Mouse (Mus musculus) hindbrain, postnatal 0 days (tissue): ENCODE measurements around the gene Clk2. TPM values are rescaled to one million over a fixed set of nuclear protein-coding genes. Genes with fewer than 3 reads are reported as not detected.

Experiments used
- ATAC-seq: fragments of 200-750 bp; cut with Nextera tagmentation; 2 replicates; pipeline ENCODE4 v1.8.0; 2017; ENCODE audit warnings: mild to moderate bottlenecking, moderate TSS enrichment, moderate library complexity
- DNase-seq: peaks from one replicate; pipeline ENCODE4 v3.0.0-alpha.2; 2015; ENCODE audit warnings: low spot score
- H3K27ac ChIP-seq: fragments of 300-500 bp; sonication (generic); 2 replicates; pipeline ENCODE4 v1.5.1; 2014; ENCODE audit warnings: mild to moderate bottlenecking
- H3K27me3 ChIP-seq: fragments of 300-500 bp; sonication (generic); 2 replicates; pipeline ENCODE4 v1.6.1; 2014; ENCODE audit warnings: low read length, mixed read lengths; ENCODE audit not compliant: insufficient read depth
- H3K36me3 ChIP-seq: fragments of 300-500 bp; sonication (generic); 2 replicates; pipeline ENCODE4 v1.6.1; 2014; ENCODE audit warnings: low read length, mixed read lengths; ENCODE audit not compliant: insufficient read depth
- H3K4me1 ChIP-seq: fragments of 300-500 bp; sonication (generic); 2 replicates; pipeline ENCODE4 v1.6.1; 2014; ENCODE audit warnings: antibody characterized with exemption, low read length, mixed read lengths; ENCODE audit not compliant: insufficient read depth
- H3K4me2 ChIP-seq: fragments of 300-500 bp; sonication (generic); 2 replicates; pipeline ENCODE4 v1.6.1; 2014; ENCODE audit warnings: low read depth, mild to moderate bottlenecking, low read length, moderate library complexity, mixed read lengths
- H3K4me3 ChIP-seq: fragments of 300-500 bp; sonication (generic); 2 replicates; pipeline ENCODE4 v1.5.1; 2014; ENCODE audit warnings: low read length
- H3K9ac ChIP-seq: fragments of 300-500 bp; sonication (generic); replicated peaks from 2 replicates; pipeline ENCODE4 v1.6.1; 2014; ENCODE audit warnings: mild to moderate bottlenecking, low read length, moderate library complexity, mixed read lengths
- H3K9me3 ChIP-seq: fragments of 300-500 bp; sonication (generic); 2 replicates; pipeline ENCODE4 v1.6.1; 2016; ENCODE audit warnings: low read length, mixed read lengths
- CTCF ChIP-seq: IDR thresholded peaks from 2 replicates; pipeline ENCODE4 v1.5.1; 2016; ENCODE audit warnings: antibody characterized with exemption, control low read depth, low read depth
- WGBS: fragments of 180-500 bp; shearing (Covaris S2); extraction: QIAGEN DNeasy Blood & Tissue Kit; methylation state at CpG from one replicate; pipeline ENCODE4 v1.1.7; 2014; 5-methylcytosine and 5-hydroxymethylcytosine counted together
- polyA plus RNA-seq: library from polyadenylated mRNA; unstranded; fragments of >200 nt; fragmentation: Nextera tagmentation; extraction: Ambion mirVana; gene quantifications from 2 replicates; pipeline ENCODE4 v1.2.1, GENCODE M21; 2015
- total RNA-seq: library from RNA; depleted of rRNA; stranded (reverse); fragments of >200 nt; gene quantifications from 2 replicates; pipeline ENCODE4 v1.2.3, GENCODE M21; 2014; rRNA removed

Clk2 gene
- total and polyA plus RNA-seq, 2 experiments from 2014 or later = 13.3 to 43.1 TPM

- no peak for ATAC-seq
- H3K4me1 ChIP-seq = peaks cover 7% of the 10 kb centered on the region; the same call in 1 of the 2 replicates
- H3K4me3 ChIP-seq = no peak overlapping the region
- no peak for TF ChIP-seq CTCF
- no peak overlapping the region for H3K27ac ChIP-seq
- H3K4me2 ChIP-seq = no peak overlapping the region
- no peaks in the 10 kb centered on the region for H3K27me3 ChIP-seq
- DNase-seq = no peak
- 83% methylated on average over 1 of the region's 1 CpGs for WGBS
- H3K9me3 ChIP-seq = no peaks in the 10 kb centered on the region
- no peaks in the 10 kb centered on the region for H3K36me3 ChIP-seq
- no peak overlapping the region for H3K9ac ChIP-seq
Observed at GRCm38 (mm10) chr3:89218271-89218670, 53.7 kb downstream of the Clk2 start.

GRCm38 (mm10) chr3:89219546-89219945 lies 55.0 kb downstream of the Clk2 start:
- Histone ChIP-seq H3K9me3 (no peaks in the 10 kb centered on the region), H3K4me3 (no peak overlapping the region), H3K9ac (no peak overlapping the region), H3K36me3 (no peaks in the 10 kb centered on the region), H3K4me1 (peaks cover 7% of the 10 kb centered on the region; the same call in 1 of the 2 replicates), H3K4me2 (no peak overlapping the region), H3K27me3 (no peaks in the 10 kb centered on the region), H3K27ac (no peak overlapping the region)
- ATAC-seq (no peak), DNase-seq (no peak)
- no peak for TF ChIP-seq CTCF
- 38% methylated on average over 8 of the region's 8 CpGs for WGBS

- 52% methylated on average over 5 of the region's 5 CpGs for WGBS
- no peaks in the 10 kb centered on the region for H3K27me3 ChIP-seq
- H3K4me1 ChIP-seq = peaks cover 12% of the 10 kb centered on the region; the same call in 1 of the 2 replicates
- H3K9me3 ChIP-seq = no peaks in the 10 kb centered on the region
- H3K36me3 ChIP-seq = no peaks in the 10 kb centered on the region
- no peak for TF ChIP-seq CTCF
- H3K9ac ChIP-seq = no peak overlapping the region
- H3K4me2 ChIP-seq = no peak overlapping the region
- H3K4me3 ChIP-seq = no peak overlapping the region
- H3K27ac ChIP-seq = no peak overlapping the region
- ATAC-seq (no peak), DNase-seq (no peak)
Observed at GRCm38 (mm10) chr3:89221167-89221566, 56.6 kb downstream of the Clk2 start.

- no peak for TF ChIP-seq CTCF
- Histone ChIP-seq H3K4me3 (peak overlapping the region; percentile 40), H3K9ac (peak overlapping the region; percentile 41), H3K36me3 (no peaks in the 10 kb centered on the region), H3K27me3 (no peaks in the 10 kb centered on the region), H3K4me1 (peaks cover 12% of the 10 kb centered on the region; the same call in 1 of the 2 replicates), H3K4me2 (peak overlapping the region; percentile 68), H3K9me3 (no peaks in the 10 kb centered on the region), H3K27ac (peak overlapping the region; percentile 78)
- no peak for DNase-seq
- ATAC-seq = no peak
- 29% methylated on average over 11 of the region's 11 CpGs for WGBS
Observed at GRCm38 (mm10) chr3:89224796-89225195, 60.2 kb downstream of the Clk2 start.

- Histone ChIP-seq H3K9ac (peak overlapping the region; percentile 41), H3K27me3 (no peaks in the 10 kb centered on the region), H3K4me1 (peaks cover 12% of the 10 kb centered on the region; the same call in 1 of the 2 replicates), H3K4me3 (peak overlapping the region; percentile 40), H3K27ac (peak overlapping the region; percentile 78), H3K9me3 (no peaks in the 10 kb centered on the region), H3K36me3 (no peaks in the 10 kb centered on the region), H3K4me2 (peak overlapping the region; percentile 68)
- no peak for TF ChIP-seq CTCF
- ATAC-seq (no peak), DNase-seq (no peak)
- WGBS = 29% methylated on average over 12 of the region's 12 CpGs
Observed at GRCm38 (mm10) chr3:89225321-89225815, 60.8 kb downstream of the Clk2 start.

- DNase-seq = peak; percentile 81
- H3K4me1 ChIP-seq = peaks cover 12% of the 10 kb centered on the region; the same call in 1 of the 2 replicates
Observed at GRCm38 (mm10) chr3:89225918-89226317, 61.3 kb downstream of the Clk2 start.

GRCm38 (mm10) chr3:89226361-89226760 lies 61.8 kb downstream of the Clk2 start:
- ATAC-seq = no peak

More at GRCm38 (mm10) chr3:89225918-89226317, 61.3 kb downstream of the Clk2 start:
- ATAC-seq = peak; percentile 62
- H3K4me2 ChIP-seq = peak overlapping the region; percentile 68
- H3K36me3 ChIP-seq = no peaks in the 10 kb centered on the region
- peak overlapping the region; percentile 40 for H3K4me3 ChIP-seq
- 25% methylated on average over 4 of the region's 4 CpGs for WGBS
- no peaks in the 10 kb centered on the region for H3K9me3 ChIP-seq
- no peaks in the 10 kb centered on the region for H3K27me3 ChIP-seq
- no peak for TF ChIP-seq CTCF
- H3K9ac ChIP-seq = peak overlapping the region; percentile 41
- peak overlapping the region; percentile 78 for H3K27ac ChIP-seq

More at GRCm38 (mm10) chr3:89226361-89226760, 61.8 kb downstream of the Clk2 start:
- Histone ChIP-seq H3K4me1 (peaks cover 12% of the 10 kb centered on the region; the same call in 1 of the 2 replicates), H3K4me2 (peak overlapping the region; percentile 68), H3K27me3 (no peaks in the 10 kb centered on the region), H3K36me3 (no peaks in the 10 kb centered on the region), H3K9ac (peak overlapping the region; percentile 41), H3K27ac (peak overlapping the region; percentile 78), H3K9me3 (no peaks in the 10 kb centered on the region), H3K4me3 (peak overlapping the region; percentile 40)
- 17% methylated on average over 11 of the region's 11 CpGs for WGBS
- TF ChIP-seq CTCF = no peak
- no peak for DNase-seq

Other genes with a start within 250 kb of the Clk2 start
- 18.3 and 22.1 TPM in 2 replicates for gene Ash1l, start 214.2 kb upstream of the Clk2 start, total RNA-seq
- gene Ash1l, start 214.2 kb upstream of the Clk2 start, polyA plus RNA-seq = 14.4 and 16.1 TPM in 2 replicates
- 53.6 and 69.7 TPM in 2 replicates for gene Dap3, start 213.6 kb upstream of the Clk2 start, total RNA-seq
- gene Dap3, start 213.6 kb upstream of the Clk2 start, polyA plus RNA-seq = 117 and 118 TPM in 2 replicates
- gene Rusc1, start 71.5 kb upstream of the Clk2 start, total RNA-seq = 190 and 197 TPM in 2 replicates
- 86.0 and 95.6 TPM in 2 replicates for gene Rusc1, start 71.5 kb upstream of the Clk2 start, polyA plus RNA-seq
- gene Gm43738, start 63.7 kb upstream of the Clk2 start, total RNA-seq = not detected in 2 replicates
- gene Gm43738, start 63.7 kb upstream of the Clk2 start, polyA plus RNA-seq = not detected in 2 replicates
- gene Fdps, start 62.8 kb upstream of the Clk2 start, total RNA-seq = 340 and 366 TPM in 2 replicates
- gene Fdps, start 62.8 kb upstream of the Clk2 start, polyA plus RNA-seq = 310 and 341 TPM in 2 replicates
- not detected in 2 replicates for gene Pklr, start 28.7 kb upstream of the Clk2 start, total RNA-seq
- 0.10 and 0.21 TPM in 2 replicates for gene Pklr, start 28.7 kb upstream of the Clk2 start, polyA plus RNA-seq
- 83.8 and 85.7 TPM in 2 replicates for gene Hcn3, start 4.6 kb upstream of the Clk2 start, total RNA-seq
- gene Hcn3, start 4.6 kb upstream of the Clk2 start, polyA plus RNA-seq = 33.5 and 38.1 TPM in 2 replicates
- gene Scamp3, start 12.7 kb downstream of the Clk2 start, total RNA-seq = 60.4 and 77.5 TPM in 2 replicates
- gene Scamp3, start 12.7 kb downstream of the Clk2 start, polyA plus RNA-seq = 139 and 143 TPM in 2 replicates
- gene Fam189b, start 18.3 kb downstream of the Clk2 start, total RNA-seq = 15.2 and 19.7 TPM in 2 replicates
- 29.1 and 29.2 TPM in 2 replicates for gene Fam189b, start 18.3 kb downstream of the Clk2 start, polyA plus RNA-seq
- 62.5 and 77.4 TPM in 2 replicates for gene Gba, start 38.1 kb downstream of the Clk2 start, total RNA-seq
- 45.8 and 46.8 TPM in 2 replicates for gene Gba, start 38.1 kb downstream of the Clk2 start, polyA plus RNA-seq
- 29.4 and 37.9 TPM in 2 replicates for gene Thbs3, start 50.4 kb downstream of the Clk2 start, total RNA-seq
- gene Thbs3, start 50.4 kb downstream of the Clk2 start, polyA plus RNA-seq = 36.8 and 37.2 TPM in 2 replicates
- 103 and 130 TPM in 2 replicates for gene Mtx1, start 62.3 kb downstream of the Clk2 start, total RNA-seq
- 186 TPM in 2 replicates for gene Mtx1, start 62.3 kb downstream of the Clk2 start, polyA plus RNA-seq
- gene Muc1, start 64.3 kb downstream of the Clk2 start, total RNA-seq = 1.9 TPM in 2 replicates
- gene Muc1, start 64.3 kb downstream of the Clk2 start, polyA plus RNA-seq = 0.82 and 1.5 TPM in 2 replicates
- 74.9 and 111 TPM in 2 replicates for gene Krtcap2, start 81.2 kb downstream of the Clk2 start, total RNA-seq
- gene Krtcap2, start 81.2 kb downstream of the Clk2 start, polyA plus RNA-seq = 250 and 268 TPM in 2 replicates
- 97.9 and 101 TPM in 2 replicates for gene Trim46, start 81.5 kb downstream of the Clk2 start, total RNA-seq
- 42.9 and 49.8 TPM in 2 replicates for gene Trim46, start 81.5 kb downstream of the Clk2 start, polyA plus RNA-seq
- 295 and 347 TPM in 2 replicates for gene Dpm3, start 94.6 kb downstream of the Clk2 start, total RNA-seq
- gene Dpm3, start 94.6 kb downstream of the Clk2 start, polyA plus RNA-seq = 95.5 and 97.8 TPM in 2 replicates
- gene Slc50a1, start 105.8 kb downstream of the Clk2 start, total RNA-seq = 30.1 and 30.8 TPM in 2 replicates
- 47.2 and 49.1 TPM in 2 replicates for gene Slc50a1, start 105.8 kb downstream of the Clk2 start, polyA plus RNA-seq
- gene Efna1, start 116.3 kb downstream of the Clk2 start, total RNA-seq = 3.9 and 5.9 TPM in 2 replicates
- gene Efna1, start 116.3 kb downstream of the Clk2 start, polyA plus RNA-seq = 7.4 and 10.9 TPM in 2 replicates
- 107 and 171 TPM in 2 replicates for gene Efna3, start 158.2 kb downstream of the Clk2 start, total RNA-seq
- 57.0 and 61.4 TPM in 2 replicates for gene Efna3, start 158.2 kb downstream of the Clk2 start, polyA plus RNA-seq
- 7.6 and 9.6 TPM in 2 replicates for gene Efna4, start 173.2 kb downstream of the Clk2 start, total RNA-seq
- 3.5 and 4.2 TPM in 2 replicates for gene Efna4, start 173.2 kb downstream of the Clk2 start, polyA plus RNA-seq
- gene Adam15, start 185.2 kb downstream of the Clk2 start, total RNA-seq = 94.4 and 107 TPM in 2 replicates
- gene Adam15, start 185.2 kb downstream of the Clk2 start, polyA plus RNA-seq = 67.6 and 73.2 TPM in 2 replicates
- gene Dcst2, start 197.2 kb downstream of the Clk2 start, total RNA-seq = 0.07 and 0.31 TPM in 2 replicates
- 0.20 and 0.42 TPM in 2 replicates for gene Dcst2, start 197.2 kb downstream of the Clk2 start, polyA plus RNA-seq
- 0.05 TPM in 1 of 2 replicates, not detected in the other for gene Dcst1, start 200.5 kb downstream of the Clk2 start, total RNA-seq
- gene Dcst1, start 200.5 kb downstream of the Clk2 start, polyA plus RNA-seq = 1.00 and 1.1 TPM in 2 replicates
- gene Zbtb7b, start 230.0 kb downstream of the Clk2 start, total RNA-seq = 3.7 and 5.4 TPM in 2 replicates
- 0.73 and 0.82 TPM in 2 replicates for gene Zbtb7b, start 230.0 kb downstream of the Clk2 start, polyA plus RNA-seq
- not detected in 2 replicates for gene Lenep, start 238.0 kb downstream of the Clk2 start, total RNA-seq
- not detected in 2 replicates for gene Lenep, start 238.0 kb downstream of the Clk2 start, polyA plus RNA-seq
- 32.1 and 40.7 TPM in 2 replicates for gene Flad1, start 247.1 kb downstream of the Clk2 start, total RNA-seq
- gene Flad1, start 247.1 kb downstream of the Clk2 start, polyA plus RNA-seq = 23.8 and 26.8 TPM in 2 replicates